Mouse (Mus musculus) macrophage (primary cell): ENCODE results near the gene Hepacam. TPM values are rescaled to one million over a fixed set of nuclear protein-coding genes. Genes with fewer than 3 reads are reported as not detected.

Source experiments
- H3K27ac ChIP-seq: fragments of 350-480 bp; formaldehyde crosslinking; 2 replicates; pipeline ENCODE4 v1.9.0; 2021
- H3K36me3 ChIP-seq: fragments of 350-480 bp; formaldehyde crosslinking; 2 replicates; pipeline ENCODE4 v1.9.0; 2021; ENCODE audit errors: inconsistent target
- H3K4me3 ChIP-seq: fragments of 350-480 bp; formaldehyde crosslinking; 2 replicates; pipeline ENCODE4 v1.9.0; 2021; ENCODE audit errors: inconsistent target
- H3K79me2 ChIP-seq: fragments of 350-480 bp; formaldehyde crosslinking; 2 replicates; pipeline ENCODE4 v1.9.0; 2021; ENCODE audit errors: inconsistent target
- WGBS: methylation state at CpG from one replicate; pipeline ENCODE4 v1.1.7; 2026; ENCODE audit warnings: inconsistent platforms; ENCODE audit not compliant: missing documents; 5-methylcytosine and 5-hydroxymethylcytosine counted together
- polyA plus RNA-seq: library from polyadenylated mRNA; stranded (reverse); fragments of 250-400 nt; gene quantifications from 3 replicates; pipeline ENCODE4 v1.2.4, GENCODE M21; 2018; ENCODE audit warnings: inconsistent platforms

Gene Hepacam
- polyA plus RNA-seq, 1 experiment from 2014 or later, result not detected

GRCm38 (mm10) chr9:37434932-37435331 lies 67.8 kb downstream of the Hepacam start:
- Histone ChIP-seq H3K79me2 (no peaks in the 10 kb centered on the region), H3K36me3 (no peaks in the 10 kb centered on the region), H3K4me3 (no peak overlapping the region), H3K27ac (no peak overlapping the region)
- WGBS, result 22% methylated on average over 14 of the region's 14 CpGs

- H3K79me2 ChIP-seq, result no peaks in the 10 kb centered on the region
- 23% methylated on average over 4 of the region's 4 CpGs for WGBS
- H3K4me3 ChIP-seq, result no peak overlapping the region
- H3K36me3 ChIP-seq, result no peaks in the 10 kb centered on the region
- no peak overlapping the region for H3K27ac ChIP-seq
Measured at GRCm38 (mm10) chr9:37435616-37436015, 68.5 kb downstream of the Hepacam start.

Other genes with a start within 250 kb of the Hepacam start
- not detected in 3 replicates for gene Pknox2, start 219.9 kb upstream of the Hepacam start, polyA plus RNA-seq
- 2.8 to 3.0 TPM (median 2.8 TPM) in 3 replicates for gene Tmem218, start 159.1 kb upstream of the Hepacam start, polyA plus RNA-seq
- 136 to 253 TPM (median 157 TPM) in 3 replicates for gene Slc37a2, start 111.6 kb upstream of the Hepacam start, polyA plus RNA-seq
- 0.39 to 1.2 TPM (median 0.57 TPM) in 3 replicates for gene Ccdc15, start 18.9 kb upstream of the Hepacam start, polyA plus RNA-seq
- not detected in 3 replicates for gene Robo4, start 34.5 kb downstream of the Hepacam start, polyA plus RNA-seq
- not detected in 3 replicates for gene Robo3, start 65.9 kb downstream of the Hepacam start, polyA plus RNA-seq
- gene Msantd2, start 122.0 kb downstream of the Hepacam start, polyA plus RNA-seq, result 6.0 to 10.2 TPM (median 7.9 TPM) in 3 replicates
- 0.17 to 0.22 TPM in 2 of 3 replicates, not detected in the other for gene Esam, start 160.7 kb downstream of the Hepacam start, polyA plus RNA-seq
- gene Vsig2, start 171.9 kb downstream of the Hepacam start, polyA plus RNA-seq, result not detected in 3 replicates
- gene Nrgn, start 185.6 kb downstream of the Hepacam start, polyA plus RNA-seq, result 0.50 to 1.4 TPM (median 0.82 TPM) in 3 replicates
- 17.3 to 25.0 TPM (median 19.8 TPM) in 3 replicates for gene Siae, start 188.3 kb downstream of the Hepacam start, polyA plus RNA-seq
- 0.82 to 3.2 TPM (median 1.1 TPM) in 3 replicates for gene Spa17, start 246.4 kb downstream of the Hepacam start, polyA plus RNA-seq